Mouse (Mus musculus) heart, embryonic 14.5 days (tissue): Measurements from ENCODE around the gene Atg16l2. TPM values are rescaled to one million over a fixed set of nuclear protein-coding genes. Genes with fewer than 3 reads are reported as not detected.

ENCODE experiments used
- ATAC-seq: fragments of 200-750 bp; cut with Nextera tagmentation; 2 replicates; pipeline ENCODE4 v1.8.0; 2017; ENCODE audit warnings: low read depth, moderate TSS enrichment; ENCODE audit not compliant: insufficient number of reproducible peaks, insufficient read depth, low FRiP score
- H3K27ac ChIP-seq, 2 experiments: fragments of 200-500 bp in 1 of 2; fragments of 300-500 bp in 1 of 2; sonication (generic) in 1 of 2; replicated peaks in 1 of 2; 2 replicates each; pipeline ENCODE4 v1.5.1; 2012 to 2014; ENCODE audit warnings: low read depth in 2 of 2, low read length in 2 of 2, control low read depth in 1 of 2, mild to moderate bottlenecking in 1 of 2, mixed read lengths in 1 of 2; ENCODE audit not compliant: control insufficient read depth in 1 of 2, insufficient read depth in 1 of 2
- H3K27me3 ChIP-seq: fragments of 300-500 bp; sonication (generic); 2 replicates; pipeline ENCODE4 v1.6.1; 2014; ENCODE audit warnings: mild to moderate bottlenecking, low read length, control low read depth; ENCODE audit not compliant: control insufficient read depth, insufficient read depth
- H3K36me3 ChIP-seq: fragments of 300-500 bp; sonication (generic); 2 replicates; pipeline ENCODE4 v1.6.1; 2014; ENCODE audit warnings: mild to moderate bottlenecking, control low read depth, low read length, mixed read lengths; ENCODE audit not compliant: control insufficient read depth, insufficient read depth
- H3K4me1 ChIP-seq, 2 experiments: fragments of 200-500 bp in 1 of 2; fragments of 300-500 bp in 1 of 2; sonication (generic) in 1 of 2; 2 replicates each; pipeline ENCODE4 v1.6.1; 2012 to 2014; ENCODE audit warnings: low read length in 2 of 2, control low read depth in 1 of 2, mixed read lengths in 1 of 2; ENCODE audit not compliant: control insufficient read depth in 2 of 2, insufficient read depth in 2 of 2
- H3K4me2 ChIP-seq: fragments of 300-500 bp; sonication (generic); 2 replicates; pipeline ENCODE4 v1.6.1; 2014; ENCODE audit warnings: mild to moderate bottlenecking, low read length
- H3K4me3 ChIP-seq, 2 experiments: fragments of 200-500 bp in 1 of 2; fragments of 300-500 bp in 1 of 2; sonication (generic) in 1 of 2; 2 replicates each; pipeline ENCODE4 v1.5.1; 2012 to 2014; ENCODE audit warnings: low read length in 2 of 2, mild to moderate bottlenecking in 2 of 2, control low read depth in 1 of 2, low read depth in 1 of 2, moderate library complexity in 1 of 2; ENCODE audit not compliant: control insufficient read depth in 1 of 2, insufficient read depth in 1 of 2
- H3K9ac ChIP-seq: fragments of 300-500 bp; sonication (generic); 2 replicates; pipeline ENCODE4 v1.6.1; 2014; ENCODE audit warnings: mild to moderate bottlenecking, low read length
- H3K9me3 ChIP-seq: fragments of 300-500 bp; sonication (generic); 2 replicates; pipeline ENCODE4 v1.6.1; 2016; ENCODE audit warnings: low read length, control low read depth; ENCODE audit not compliant: control insufficient read depth
- WGBS: fragments of 180-500 bp; shearing (Covaris S2); extraction: QIAGEN DNeasy Blood & Tissue Kit; methylation state at CpG from one replicate; pipeline ENCODE4 v1.1.7; 2014; 5-methylcytosine and 5-hydroxymethylcytosine counted together
- polyA plus RNA-seq: library from polyadenylated mRNA; unstranded; fragments of >200 nt; fragmentation: Nextera tagmentation; extraction: Ambion mirVana; gene quantifications from 2 replicates; pipeline ENCODE4 v1.2.1, GENCODE M21; 2014

Gene Atg16l2
- polyA plus RNA-seq, 1 experiment from 2014 or later, result 21.3 TPM

- no peak for ATAC-seq
- H3K36me3 ChIP-seq, result peaks cover 73% of the 10 kb centered on the region
These were observed 9.4 kb downstream of the Atg16l2 start for GRCm38 (mm10) chr7:101292696-101293095.

GRCm38 (mm10) chr7:101292086-101292485 is 10.0 kb downstream of the Atg16l2 start:
- no peak overlapping the region for H3K4me3 ChIP-seq
- no peak overlapping the region for H3K27ac ChIP-seq
- H3K9ac ChIP-seq, result no peak overlapping the region
- H3K27me3 ChIP-seq, result no peaks in the 10 kb centered on the region
- no peak for ATAC-seq
- H3K4me1 ChIP-seq, result peaks cover 7% of the 10 kb centered on the region in 2 experiments; a peak in 2 of 4 replicates
- no peak overlapping the region for H3K4me2 ChIP-seq
- peaks cover 79% of the 10 kb centered on the region for H3K36me3 ChIP-seq
- WGBS, result 66% methylated on average over 4 of the region's 4 CpGs
- H3K9me3 ChIP-seq, result no peaks in the 10 kb centered on the region

More at GRCm38 (mm10) chr7:101292696-101293095, 9.4 kb downstream of the Atg16l2 start:
- 90% methylated on average over 1 of the region's 1 CpGs for whole genome bisulfite sequencing
- H3K4me3 ChIP-seq, result no peak overlapping the region
- H3K9ac ChIP-seq, result no peak overlapping the region
- no peak overlapping the region for H3K27ac ChIP-seq
- no peaks in the 10 kb centered on the region for H3K27me3 ChIP-seq
- no peaks in the 10 kb centered on the region for H3K9me3 ChIP-seq
- peaks cover 8 to 9% of the 10 kb centered on the region in 2 experiments; a peak in 2 of 4 replicates for H3K4me1 ChIP-seq
- H3K4me2 ChIP-seq, result no peak overlapping the region

GRCm38 (mm10) chr7:101291641-101292040 is 10.4 kb downstream of the Atg16l2 start:
- no peak overlapping the region for H3K4me3 ChIP-seq
- 0 out of 4 replicates have a peak, but pooled peaks cover 4% of the 10 kb centered on the region in 2 experiments for H3K4me1 ChIP-seq
- H3K36me3 ChIP-seq, result peaks cover 82% of the 10 kb centered on the region
- H3K27ac ChIP-seq, result no peak overlapping the region
- H3K9ac ChIP-seq, result no peak overlapping the region
- H3K4me2 ChIP-seq, result no peak overlapping the region
- no peaks in the 10 kb centered on the region for H3K27me3 ChIP-seq
- ATAC-seq, result no peak
- WGBS, result 92% methylated on average over 8 of the region's 8 CpGs
- no peaks in the 10 kb centered on the region for H3K9me3 ChIP-seq

- H3K27me3 ChIP-seq, result no peaks in the 10 kb centered on the region
- ATAC-seq, result no peak
- no peak overlapping the region for H3K4me2 ChIP-seq
- peaks cover 86% of the 10 kb centered on the region for H3K36me3 ChIP-seq
- 0 out of 4 replicates have a peak, but pooled peaks cover 0 to under 1% of the 10 kb centered on the region in 2 experiments for H3K4me1 ChIP-seq
- WGBS, result 78% methylated on average over 5 of the region's 5 CpGs
- no peak overlapping the region for H3K9ac ChIP-seq
- no peaks in the 10 kb centered on the region for H3K9me3 ChIP-seq
- H3K27ac ChIP-seq, result no peak overlapping the region
- no peak overlapping the region for H3K4me3 ChIP-seq
These were observed 10.8 kb downstream of the Atg16l2 start for GRCm38 (mm10) chr7:101291211-101291610.

- WGBS, result 85% methylated on average over 10 of the region's 10 CpGs
- no peaks in the 10 kb centered on the region for H3K9me3 ChIP-seq
These were observed 11.7 kb downstream of the Atg16l2 start for GRCm38 (mm10) chr7:101290401-101290800.

GRCm38 (mm10) chr7:101288436-101288835 is 13.6 kb downstream of the Atg16l2 start:
- 37% methylated on average over 4 of the region's 4 CpGs for WGBS
- peaks cover 88% of the 10 kb centered on the region for H3K36me3 ChIP-seq

More at GRCm38 (mm10) chr7:101290401-101290800, 11.7 kb downstream of the Atg16l2 start:
- Histone ChIP-seq H3K9ac (no peak overlapping the region), H3K4me1 (no peaks in the 10 kb centered on the region), H3K4me3 (no peak overlapping the region), H3K27ac (no peak overlapping the region), H3K36me3 (peaks cover 87% of the 10 kb centered on the region), H3K27me3 (no peaks in the 10 kb centered on the region), H3K4me2 (no peak overlapping the region)
- no peak for ATAC-seq

GRCm38 (mm10) chr7:101287820-101288219 is 14.2 kb downstream of the Atg16l2 start:
- Histone ChIP-seq H3K9ac (no peak overlapping the region), H3K4me3 (no peak overlapping the region), H3K4me1 (no peaks in the 10 kb centered on the region), H3K27ac (no peak overlapping the region), H3K36me3 (peaks cover 88% of the 10 kb centered on the region), H3K27me3 (no peaks in the 10 kb centered on the region), H3K9me3 (no peaks in the 10 kb centered on the region), H3K4me2 (no peak overlapping the region)
- 71% methylated on average over 2 of the region's 2 CpGs for WGBS
- ATAC-seq, result no peak

More at GRCm38 (mm10) chr7:101288436-101288835, 13.6 kb downstream of the Atg16l2 start:
- H3K4me3 ChIP-seq, result no peak overlapping the region
- no peak overlapping the region for H3K4me2 ChIP-seq
- no peaks in the 10 kb centered on the region for H3K4me1 ChIP-seq
- no peak overlapping the region for H3K9ac ChIP-seq
- no peak overlapping the region for H3K27ac ChIP-seq
- H3K9me3 ChIP-seq, result no peaks in the 10 kb centered on the region
- ATAC-seq, result no peak
- H3K27me3 ChIP-seq, result no peaks in the 10 kb centered on the region

GRCm38 (mm10) chr7:101286891-101287290 is 15.2 kb downstream of the Atg16l2 start:
- Histone ChIP-seq H3K9me3 (no peaks in the 10 kb centered on the region), H3K4me3 (no peak overlapping the region), H3K36me3 (peaks cover 92% of the 10 kb centered on the region), H3K4me1 (no peaks in the 10 kb centered on the region), H3K4me2 (no peak overlapping the region), H3K27ac (no peak overlapping the region), H3K9ac (no peak overlapping the region), H3K27me3 (no peaks in the 10 kb centered on the region)
- no peak for ATAC-seq
- 58% methylated on average over 4 of the region's 4 CpGs for WGBS
